Mouse (Mus musculus) heart, embryonic 10.5 days (tissue): ENCODE measurements around the gene Urah. TPM values are rescaled to one million over a fixed set of nuclear protein-coding genes. Genes with fewer than 3 reads are reported as not detected.

Experiments used
- DNase-seq: peaks from one replicate; pipeline ENCODE4 v3.0.0-alpha.2; 2017; ENCODE audit warnings: low spot score
- H3K27ac ChIP-seq: fragments of 300-500 bp; sonication (generic); 2 replicates; pipeline ENCODE4 v1.5.1; 2016; ENCODE audit warnings: mild to moderate bottlenecking
- H3K27me3 ChIP-seq: fragments of 300-500 bp; sonication (generic); 2 replicates; pipeline ENCODE4 v1.6.1; 2016; ENCODE audit warnings: mild to moderate bottlenecking; ENCODE audit not compliant: poor library complexity, insufficient read depth, severe bottlenecking
- H3K36me3 ChIP-seq: fragments of 300-500 bp; sonication (generic); 2 replicates; pipeline ENCODE4 v1.6.1; 2016; ENCODE audit warnings: mild to moderate bottlenecking, moderate library complexity
- H3K4me1 ChIP-seq: fragments of 300-500 bp; sonication (generic); 2 replicates; pipeline ENCODE4 v1.6.1; 2016; ENCODE audit warnings: mild to moderate bottlenecking
- H3K4me3 ChIP-seq: fragments of 300-500 bp; sonication (generic); 2 replicates; pipeline ENCODE4 v1.5.1; 2016; ENCODE audit warnings: mild to moderate bottlenecking, moderate library complexity
- H3K9me3 ChIP-seq: fragments of 300-500 bp; sonication (generic); 2 replicates; pipeline ENCODE4 v1.6.1; 2016; ENCODE audit warnings: mild to moderate bottlenecking, moderate library complexity
- WGBS: fragments of 180-500 bp; shearing (Covaris S2); methylation state at CpG from one replicate; pipeline ENCODE4 v1.1.7; 2016; 5-methylcytosine and 5-hydroxymethylcytosine counted together
- polyA plus RNA-seq: library from polyadenylated mRNA; unstranded; fragments of >200 nt; fragmentation: Nextera tagmentation; extraction: Ambion mirVana; gene quantifications from 2 replicates; pipeline ENCODE4 v1.2.1, GENCODE M21; 2016

Gene Urah
- polyA plus RNA-seq, 1 experiment from 2014 or later = 0.85 TPM

DNA sequence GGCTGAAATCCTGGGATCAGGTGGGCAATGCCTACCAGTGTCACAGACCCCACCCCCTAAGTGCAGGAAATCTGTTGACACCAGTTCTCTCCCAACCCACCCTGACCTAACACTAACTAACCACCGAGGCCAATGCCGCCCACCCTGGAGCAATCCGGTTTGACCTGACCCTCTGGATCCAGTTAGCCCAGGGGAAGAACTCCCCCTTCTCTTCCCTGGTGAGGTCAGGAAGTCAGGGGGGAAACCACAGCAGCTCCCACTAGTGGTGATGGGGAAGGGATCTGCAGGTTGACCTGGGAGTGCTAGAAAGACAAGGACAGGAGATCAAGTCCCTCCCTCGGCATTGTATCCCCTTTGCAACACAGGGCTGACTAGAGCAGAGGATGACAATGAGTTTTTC is 10.9 kb downstream of the Urah start:
- H3K36me3 ChIP-seq = no peaks in the 10 kb centered on the region
- no peaks in the 10 kb centered on the region for H3K4me1 ChIP-seq
- WGBS = 60% methylated on average over 4 of the region's 4 CpGs
- no peak overlapping the region for H3K27ac ChIP-seq
- no peak for DNase-seq
- no peak overlapping the region for H3K4me3 ChIP-seq
- H3K27me3 ChIP-seq = peaks cover 64% of the 10 kb centered on the region
- H3K9me3 ChIP-seq = no peaks in the 10 kb centered on the region

GRCm38 (mm10) chr7:140846676-140847075 is 11.9 kb downstream of the Urah start:
- no peak overlapping the region for H3K4me3 ChIP-seq
- H3K36me3 ChIP-seq = peaks cover 6% of the 10 kb centered on the region
- H3K9me3 ChIP-seq = no peaks in the 10 kb centered on the region
- no peak overlapping the region for H3K27ac ChIP-seq
- peaks cover 54% of the 10 kb centered on the region for H3K27me3 ChIP-seq
- 77% methylated on average over 10 of the region's 10 CpGs for WGBS
- DNase-seq = no peak
- no peaks in the 10 kb centered on the region for H3K4me1 ChIP-seq

DNA sequence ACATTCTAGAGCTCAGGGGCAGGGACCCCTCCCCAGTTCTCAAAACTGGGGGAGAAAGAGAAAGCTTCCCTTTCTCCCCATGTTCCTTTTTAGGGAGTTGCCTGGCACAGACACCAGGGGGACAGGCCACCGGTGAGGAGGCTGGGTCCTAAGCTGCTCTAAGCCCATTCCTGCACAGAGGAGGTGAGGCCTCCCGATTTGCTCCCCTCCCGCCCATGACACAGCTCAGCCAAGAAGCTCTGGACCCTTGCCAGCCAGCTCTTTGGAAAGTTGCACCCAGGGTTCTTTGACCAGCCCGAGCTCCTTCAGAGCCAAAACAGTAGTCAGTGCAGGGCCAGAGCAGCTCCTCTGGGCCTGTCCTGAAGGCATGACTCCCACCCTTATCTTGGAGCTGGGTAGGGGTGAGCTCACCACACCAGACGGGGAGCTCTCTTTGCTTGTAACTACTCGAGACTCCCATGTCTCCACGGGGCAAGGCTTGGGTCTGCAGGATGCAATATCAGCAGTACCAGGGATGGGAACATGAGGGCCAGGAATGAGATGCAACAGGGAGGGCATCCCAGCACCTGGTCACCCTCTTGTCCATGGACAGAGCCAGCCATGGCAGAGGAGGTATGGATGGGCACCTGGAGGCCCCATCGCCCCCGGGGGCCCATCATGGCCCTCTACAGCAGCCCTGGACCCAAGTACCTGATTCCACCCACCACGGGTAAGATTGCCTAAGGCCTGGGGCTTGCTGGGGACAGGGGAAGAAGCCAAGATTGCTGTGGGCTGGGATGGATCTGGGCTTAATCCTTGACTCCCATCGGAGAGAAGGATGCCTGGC is 13.2 kb downstream of the Urah start, which contains the start of gene Odf3:
Odf3 (plus strand) TSS at position 51 of the 826 bp plus-strand sequence.
- Histone ChIP-seq H3K4me1 (no peaks in the 10 kb centered on the region), H3K36me3 (peaks cover 19% of the 10 kb centered on the region), H3K4me3 (no peak within 1 kb of the TSS), H3K27me3 (peaks cover 41% of the 10 kb centered on the region), H3K9me3 (no peaks in the 10 kb centered on the region), H3K27ac (no peak within 1 kb of the TSS)
- 63% methylated on average over 11 of the region's 11 CpGs for WGBS
- no peak for DNase-seq

DNA sequence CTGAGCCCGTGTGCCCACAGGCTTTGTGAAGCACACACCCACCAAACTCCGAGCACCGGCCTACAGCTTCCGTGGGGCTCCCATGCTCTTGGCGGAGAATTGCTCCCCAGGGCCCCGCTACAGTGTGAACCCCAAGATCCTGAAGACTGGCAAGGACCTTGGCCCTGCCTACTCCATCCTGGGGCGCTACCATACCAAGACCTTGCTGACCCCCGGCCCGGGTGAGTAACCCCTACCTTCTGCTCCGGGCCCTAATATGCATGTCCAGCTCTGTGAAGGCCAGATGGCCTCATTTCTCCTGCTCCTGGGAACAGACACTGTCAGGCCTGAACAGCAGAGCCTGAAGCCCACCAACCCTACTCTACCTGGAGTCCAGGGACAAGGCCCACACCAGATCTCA is 13.8 kb downstream of the Urah start:
- H3K36me3 ChIP-seq = peaks cover 25% of the 10 kb centered on the region
- H3K27me3 ChIP-seq = peaks cover 35% of the 10 kb centered on the region
- DNase-seq = no peak
- WGBS = 91% methylated on average over 10 of the region's 10 CpGs
- H3K4me1 ChIP-seq = no peaks in the 10 kb centered on the region
- no peak overlapping the region for H3K4me3 ChIP-seq
- H3K9me3 ChIP-seq = no peaks in the 10 kb centered on the region
- no peak overlapping the region for H3K27ac ChIP-seq

- H3K27ac ChIP-seq = no peak overlapping the region
- peaks cover 14% of the 10 kb centered on the region; the same call in 1 of the 2 replicates for H3K27me3 ChIP-seq
- WGBS = 86% methylated on average over 4 of the region's 4 CpGs
- peaks cover 39% of the 10 kb centered on the region for H3K36me3 ChIP-seq
- peaks cover 13% of the 10 kb centered on the region for H3K4me1 ChIP-seq
- no peak overlapping the region for H3K4me3 ChIP-seq
- H3K9me3 ChIP-seq = no peaks in the 10 kb centered on the region
- DNase-seq = no peak
Measured at GRCm38 (mm10) chr7:140851916-140852315, 17.1 kb downstream of the Urah start.

GRCm38 (mm10) chr7:140853386-140853785 is 18.6 kb downstream of the Urah start:
- H3K4me1 ChIP-seq = peaks cover 21% of the 10 kb centered on the region
- H3K27ac ChIP-seq = no peak overlapping the region
- no peak for DNase-seq
- 84% methylated on average over 9 of the region's 9 CpGs for WGBS
- H3K36me3 ChIP-seq = peaks cover 39% of the 10 kb centered on the region
- H3K9me3 ChIP-seq = no peaks in the 10 kb centered on the region
- H3K4me3 ChIP-seq = no peak overlapping the region
- H3K27me3 ChIP-seq = peaks cover under 1% of the 10 kb centered on the region; the same call in 1 of the 2 replicates

GRCm38 (mm10) chr7:140854483-140854882 is 19.7 kb downstream of the Urah start:
- peaks cover 50% of the 10 kb centered on the region for H3K36me3 ChIP-seq
- H3K27me3 ChIP-seq = no peaks in the 10 kb centered on the region
- H3K4me1 ChIP-seq = peaks cover 32% of the 10 kb centered on the region
- no peaks in the 10 kb centered on the region for H3K9me3 ChIP-seq
- 92% methylated on average over 18 of the region's 18 CpGs for WGBS
- DNase-seq = no peak
- H3K4me3 ChIP-seq = 0 out of 2 replicates have a peak overlapping the region, but pooled peaks have one; percentile 83
- H3K27ac ChIP-seq = no peak overlapping the region

DNA sequence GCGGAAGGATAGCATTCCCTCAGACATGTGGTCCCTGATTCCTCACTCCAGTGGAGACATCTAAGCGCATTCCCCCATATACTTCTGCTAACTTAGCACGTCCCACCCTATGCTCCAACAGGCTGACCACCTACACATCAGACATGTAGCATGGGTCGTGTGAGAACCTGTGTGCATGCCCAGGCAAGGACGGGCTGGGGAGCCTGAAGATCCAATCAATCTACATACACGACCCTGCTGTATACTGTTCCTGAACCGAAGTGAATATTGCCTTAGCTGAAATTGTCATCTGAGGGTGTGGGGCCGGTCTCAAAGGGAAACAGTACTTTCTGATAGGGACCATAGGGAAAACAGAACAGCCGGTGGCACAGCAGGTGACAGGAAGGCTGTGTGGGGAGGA is 20.4 kb downstream of the Urah start:
- Histone ChIP-seq H3K36me3 (peaks cover 57% of the 10 kb centered on the region), H3K27ac (peak overlapping the region; percentile 91), H3K4me3 (peak overlapping the region; percentile 83), H3K4me1 (peaks cover 34% of the 10 kb centered on the region), H3K9me3 (no peaks in the 10 kb centered on the region), H3K27me3 (no peaks in the 10 kb centered on the region)
- no peak for DNase-seq
- WGBS = 70% methylated on average over 9 of the region's 9 CpGs

DNA sequence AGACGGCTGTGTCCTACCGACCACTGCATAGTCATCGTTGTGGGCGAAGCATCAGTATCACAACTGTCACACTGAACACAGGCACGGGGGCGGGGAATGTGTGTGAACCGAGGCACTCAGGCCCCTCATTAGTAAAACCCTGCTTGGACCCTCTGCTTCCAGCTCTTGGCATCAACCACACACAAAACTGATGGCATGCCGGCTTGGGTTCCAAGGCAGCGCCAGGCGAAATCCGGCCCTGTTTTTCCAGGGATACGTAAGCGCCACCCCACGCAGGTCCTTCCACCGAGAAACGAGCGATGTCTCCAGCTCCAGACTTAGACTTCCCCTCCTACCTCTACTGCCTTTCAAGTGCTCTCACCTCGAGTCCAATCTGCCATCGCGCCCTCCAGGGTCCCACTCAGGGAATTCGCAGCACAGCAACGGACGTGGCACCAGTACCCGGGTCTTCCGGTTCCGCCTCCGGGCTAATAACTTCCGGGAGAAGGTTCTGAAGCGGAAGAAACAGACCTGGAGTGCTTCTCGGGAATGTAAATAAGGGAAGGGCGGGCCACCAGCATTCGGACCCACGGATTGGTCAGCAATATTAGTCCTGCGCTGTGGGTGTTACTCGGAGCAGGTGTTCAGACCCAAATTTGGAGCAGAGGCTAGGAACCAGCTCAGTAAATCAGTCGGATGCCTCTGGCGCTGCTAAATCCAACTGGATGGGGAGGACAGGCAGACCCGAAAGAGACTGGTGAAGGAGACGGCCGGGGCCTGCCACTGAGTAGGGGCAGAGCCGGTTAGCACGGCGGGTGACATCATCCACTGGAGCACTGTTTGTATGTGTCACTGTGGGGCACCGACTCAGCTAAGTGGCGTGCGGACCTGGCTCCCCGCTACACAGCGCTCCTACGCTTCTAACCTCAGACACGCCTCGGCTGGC is 21.3 kb downstream of the Urah start, which contains the start of gene Gm45785:
Gm45785 (minus strand) TSS at position 472 of the 925 bp plus-strand sequence.
- no peaks in the 10 kb centered on the region for H3K9me3 ChIP-seq
- H3K36me3 ChIP-seq = peaks cover 65% of the 10 kb centered on the region
- peak; percentile 97 for DNase-seq
- peak within 1 kb of the TSS; percentile 91 for H3K27ac ChIP-seq
- WGBS = under 1% methylated on average over 51 of the region's 51 CpGs
- H3K4me1 ChIP-seq = peaks cover 34% of the 10 kb centered on the region
- no peaks in the 10 kb centered on the region for H3K27me3 ChIP-seq
- peak within 1 kb of the TSS; percentile 83 for H3K4me3 ChIP-seq

- no peaks in the 10 kb centered on the region for H3K9me3 ChIP-seq
- H3K36me3 ChIP-seq = peaks cover 66% of the 10 kb centered on the region
- peak within 1 kb of the TSS; percentile 91 for H3K27ac ChIP-seq
- under 1% methylated on average over 49 of the region's 50 CpGs for WGBS
- no peaks in the 10 kb centered on the region for H3K27me3 ChIP-seq
- peak within 1 kb of the TSS; percentile 83 for H3K4me3 ChIP-seq
- peak; percentile 95 for DNase-seq
- H3K4me1 ChIP-seq = peaks cover 34% of the 10 kb centered on the region
Measured at GRCm38 (mm10) chr7:140856785-140857549, 22.1 kb downstream of the Urah start, which contains the start of gene Ric8a. Gene Ric8a, plus strand, starts transcription at chr7:140856957.

DNA sequence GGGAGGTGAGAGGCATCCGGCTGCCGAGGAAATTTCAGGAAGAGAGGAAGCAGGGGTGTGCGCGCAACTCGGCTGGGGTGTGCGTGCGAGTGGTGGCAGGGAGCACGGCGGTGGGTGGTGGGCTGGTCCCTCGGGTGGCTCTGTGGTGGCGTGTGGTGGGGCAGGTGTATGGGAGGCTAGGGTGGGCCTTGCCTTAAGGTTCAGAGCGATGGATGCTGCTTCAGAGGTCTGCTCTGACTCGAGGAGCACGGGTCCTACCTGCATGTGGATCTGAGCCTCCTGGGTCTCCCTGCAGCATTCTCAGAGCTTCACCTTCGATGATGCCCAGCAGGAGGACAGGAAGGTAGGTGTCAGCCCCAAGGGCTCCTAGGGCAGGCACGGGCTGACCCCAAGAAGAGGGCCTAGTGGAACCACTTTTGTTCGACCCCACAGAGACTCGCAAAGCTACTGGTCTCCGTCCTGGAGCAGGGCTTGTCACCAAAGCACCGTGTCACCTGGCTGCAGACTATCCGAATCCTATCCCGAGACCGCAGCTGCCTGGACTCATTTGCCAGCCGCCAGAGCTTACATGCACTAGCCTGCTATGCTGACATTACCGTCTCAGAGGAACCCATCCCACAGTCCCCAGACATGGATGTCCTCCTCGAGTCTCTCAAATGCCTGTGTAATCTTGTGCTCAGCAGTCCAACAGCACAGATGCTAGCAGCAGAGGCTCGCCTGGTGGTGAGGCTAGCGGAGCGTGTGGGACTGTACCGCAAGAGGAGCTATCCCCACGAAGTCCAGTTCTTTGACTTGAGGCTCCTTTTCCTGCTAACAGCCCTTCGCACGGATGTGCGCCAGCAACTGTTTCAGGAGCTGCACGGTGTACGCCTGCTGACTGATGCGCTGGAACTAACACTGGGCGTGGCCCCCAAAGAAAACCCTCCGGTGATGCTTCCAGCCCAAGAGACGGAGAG is 23.0 kb downstream of the Urah start, which contains the start of gene Bet1l:
Bet1l (minus strand) TSS at position 28 of the 956 bp plus-strand sequence.
- DNase-seq = no peak
- H3K36me3 ChIP-seq = peaks cover 66% of the 10 kb centered on the region

More for the DNA sequence above, 23.0 kb downstream of the Urah start, which contains the start of gene Bet1l:
- H3K27ac ChIP-seq = peak within 1 kb of the TSS; percentile 91
- WGBS = 38% methylated on average over 40 of the region's 40 CpGs
- no peaks in the 10 kb centered on the region for H3K9me3 ChIP-seq
- H3K27me3 ChIP-seq = no peaks in the 10 kb centered on the region
- H3K4me1 ChIP-seq = peaks cover 34% of the 10 kb centered on the region
- H3K4me3 ChIP-seq = peak within 1 kb of the TSS; percentile 83
